Mouse (Mus musculus): Measurements from ENCODE around the gene Vmn1r229.

Vmn1r229 gene

GRCm38 (mm10) chr17:20811255-20811654 is at the start of gene Vmn1r229:
Vmn1r229 (plus strand) TSS chr17:20811555.
- DNase-seq (ENCODE audit: low spot score), result no peak

DNA sequence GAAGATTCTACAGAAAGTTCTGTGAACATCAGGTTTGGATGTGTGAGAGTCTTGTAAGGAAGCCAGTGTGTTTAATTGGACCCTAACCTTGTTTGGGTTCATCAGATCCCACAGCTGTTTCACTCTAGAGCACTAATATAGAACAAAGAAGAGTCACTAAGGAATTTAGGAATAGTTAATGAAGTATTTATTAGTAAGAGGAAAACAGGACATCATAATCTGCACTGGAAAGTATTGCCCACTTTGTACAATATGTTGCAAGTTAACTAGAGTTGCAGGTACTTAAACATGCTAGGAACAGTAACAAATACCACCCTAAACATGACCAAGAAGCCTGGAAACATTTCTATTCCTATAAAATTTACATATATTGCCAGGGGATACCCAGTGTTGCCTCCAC is 25.3 kb upstream of the Vmn1r229 start, which contains the start of gene Vmn1r228:
Vmn1r228 (minus strand) TSS at position 101 of the 400 bp plus-strand sequence.
- no peak for DNase-seq (ENCODE audit: low spot score)

GRCm38 (mm10) chr17:20840144-20840543 is 28.8 kb downstream of the Vmn1r229 start, which contains the start of gene Vmn1r230:
Vmn1r230 (plus strand) TSS chr17:20840444.
- no peak for DNase-seq (ENCODE audit: low spot score)
